Mouse (Mus musculus): ENCODE measurements around the gene Hoxa9.

- TF ChIP-seq CTCF (IDR thresholded peaks at IDR 0.05; ENCODE audit: low read depth, low read length) (no peak), POLR2A (IDR thresholded peaks at IDR 0.05; ENCODE audit: borderline replicate concordance, low read depth, low read length) (no peak)
Observed at GRCm38 (mm10) chr6:52184668-52185067, 46.2 kb downstream of the Hoxa9 start.

All from bone marrow macrophage, adult 2 months (primary cell).